Mouse (Mus musculus) right cerebral cortex, adult 18-20 months (tissue): Measurements from ENCODE around the gene Efcab3.
"Not testable (repeated sequence)": the region's sequence is repeated elsewhere in the genome, so short reads cannot be mapped to it uniquely, and the experiment has no call there.

Source experiments
- DNase-seq: peaks from one replicate; pipeline ENCODE4 v3.0.0; 2022; ENCODE audit warnings: mixed read lengths

The Efcab3 gene

GRCm38 (mm10) chr11:105063292-105063691, at the start of gene Efcab3:
Gene Efcab3 (plus strand): TSS chr11:105063592.
- DNase-seq, result no peak

GRCm38 (mm10) chr11:105021071-105021470, 42.3 kb upstream of the Efcab3 start:
- peak; percentile 1 for DNase-seq

GRCm38 (mm10) chr11:105028744-105029348, 34.5 kb upstream of the Efcab3 start:
- no peak for DNase-seq

- no peak for DNase-seq
Measured at GRCm38 (mm10) chr11:105029525-105029924, 33.9 kb upstream of the Efcab3 start.

- no peak for DNase-seq
Measured at GRCm38 (mm10) chr11:105030229-105030628, 33.2 kb upstream of the Efcab3 start.

- DNase-seq, result no peak
Measured at GRCm38 (mm10) chr11:105031103-105031502, 32.3 kb upstream of the Efcab3 start.

- no peak for DNase-seq
Measured at GRCm38 (mm10) chr11:105035081-105035480, 28.3 kb upstream of the Efcab3 start.

GRCm38 (mm10) chr11:105112448-105112847, 49.1 kb downstream of the Efcab3 start:
- not testable (repeated sequence) for DNase-seq

GRCm38 (mm10) chr11:105117814-105118213, 54.4 kb downstream of the Efcab3 start:
- DNase-seq, result no peak

- DNase-seq, result no peak
Measured at GRCm38 (mm10) chr11:105120551-105121061, 57.2 kb downstream of the Efcab3 start.

- DNase-seq, result not testable (repeated sequence)
Measured at GRCm38 (mm10) chr11:105121792-105122191, 58.4 kb downstream of the Efcab3 start.

- DNase-seq, result no peak
Measured at GRCm38 (mm10) chr11:105123986-105124385, 60.6 kb downstream of the Efcab3 start.

GRCm38 (mm10) chr11:105125735-105126519, 62.5 kb downstream of the Efcab3 start, which contains the start of gene Mettl2:
Gene Mettl2 (plus strand): TSS chr11:105126425.
- DNase-seq, result peak; percentile 88

- DNase-seq, result no peak
Measured at GRCm38 (mm10) chr11:105126520-105127029, 63.2 kb downstream of the Efcab3 start.

- no peak for DNase-seq
Measured at GRCm38 (mm10) chr11:105135692-105136091, 72.3 kb downstream of the Efcab3 start.

GRCm38 (mm10) chr11:105137255-105137654, 73.9 kb downstream of the Efcab3 start:
- DNase-seq, result not testable (repeated sequence)

GRCm38 (mm10) chr11:105140512-105140911, 77.1 kb downstream of the Efcab3 start:
- not testable (repeated sequence) for DNase-seq

GRCm38 (mm10) chr11:105141115-105141514, 77.7 kb downstream of the Efcab3 start:
- no peak for DNase-seq

- no peak for DNase-seq
Measured at GRCm38 (mm10) chr11:105143564-105143963, 80.2 kb downstream of the Efcab3 start.

- no peak for DNase-seq
Measured at GRCm38 (mm10) chr11:105144084-105144483, 80.7 kb downstream of the Efcab3 start.

GRCm38 (mm10) chr11:105144508-105145210, 81.3 kb downstream of the Efcab3 start:
- DNase-seq, result no peak

GRCm38 (mm10) chr11:105145211-105145610, 81.8 kb downstream of the Efcab3 start:
- DNase-seq, result no peak

- DNase-seq, result no peak
Measured at GRCm38 (mm10) chr11:105146593-105146992, 83.2 kb downstream of the Efcab3 start, which contains the start of gene Gm10842. Gene Gm10842 (plus strand): TSS chr11:105146893.
